Mouse (Mus musculus) myocyte (in vitro differentiated cells): ENCODE data around the gene Hist1h2bl.

Experiments
- CEBPB ChIP-seq: IDR thresholded peaks from 2 replicates; pipeline ENCODE4 v1.6.1; 2011; ENCODE audit warnings: mild to moderate bottlenecking, moderate library complexity; ENCODE audit not compliant: poor library complexity, insufficient read depth, severe bottlenecking
- MAX ChIP-seq: IDR thresholded peaks from one replicate; pipeline ENCODE4 v1.6.1; 2011; ENCODE audit warnings: low read depth, mild to moderate bottlenecking, control low read depth
- POLR2A ChIP-seq: IDR thresholded peaks from one replicate; pipeline ENCODE4 v1.6.1; 2011; ENCODE audit warnings: low read depth, mild to moderate bottlenecking, control low read depth, moderate library complexity; ENCODE audit not compliant: insufficient read length
- USF1 ChIP-seq: IDR thresholded peaks from one replicate; pipeline ENCODE4 v1.6.1; 2011; ENCODE audit warnings: low read depth, mild to moderate bottlenecking, control low read depth, moderate library complexity

DNA sequence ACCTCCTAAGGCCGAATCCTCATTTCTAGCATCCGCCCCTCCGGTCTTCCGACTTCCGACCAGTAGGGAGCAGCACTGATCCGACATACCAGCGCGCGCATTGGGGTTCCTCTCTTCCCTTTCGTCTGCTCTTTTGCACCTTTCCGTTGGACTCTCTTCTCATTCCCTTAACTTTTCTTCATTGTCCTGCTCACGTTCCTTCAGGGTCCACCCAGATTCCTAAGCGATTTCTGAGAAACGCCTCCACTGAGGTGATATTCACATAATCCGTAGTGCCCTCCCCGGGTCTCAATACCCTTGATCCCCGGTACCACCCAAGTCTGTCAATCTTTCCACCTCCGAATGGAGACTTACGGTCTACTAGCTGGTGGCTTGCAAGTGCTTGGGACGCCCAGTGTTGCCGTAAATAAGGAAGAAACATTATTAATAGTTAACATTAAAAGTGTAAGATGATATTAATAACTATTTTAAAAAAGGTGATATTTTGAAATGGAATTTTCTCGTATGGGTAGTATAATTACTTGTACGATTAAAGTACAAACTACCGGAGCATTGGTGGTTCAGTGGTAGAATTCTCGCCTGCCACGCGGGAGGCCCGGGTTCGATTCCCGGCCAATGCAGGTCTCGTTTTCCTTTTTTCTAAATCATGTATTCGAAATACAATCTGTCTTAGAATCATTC lies 5.8 kb downstream of the Hist1h2bl start:
- no peak for TF ChIP-seq POLR2A
- no peak for TF ChIP-seq CEBPB
- TF ChIP-seq MAX: no peak
- TF ChIP-seq USF1: no peak
